Mouse (Mus musculus) hematopoietic stem cell, adult 5-6 weeks (primary cell): ENCODE measurements around the gene Ccnd3. TPM values are rescaled to one million over a fixed set of nuclear protein-coding genes. Genes with fewer than 3 reads are reported as not detected.

Experiments
- ATAC-seq, 2 experiments: fragments of 125-278 bp in 1 of 2; replicated peaks in 1 of 2; 2 replicates each; pipeline ENCODE4 v1.8.0; 2016 to 2017; ENCODE audit warnings: inconsistent platforms in 2 of 2, mild to moderate bottlenecking in 2 of 2, moderate number of reproducible peaks in 2 of 2, low read depth in 1 of 2, moderate TSS enrichment in 1 of 2; ENCODE audit not compliant: low FRiP score in 2 of 2, poor library complexity in 2 of 2, severe bottlenecking in 2 of 2, insufficient read depth in 1 of 2, low TSS enrichment in 1 of 2
- total RNA-seq: library from RNA; stranded (forward); fragments of 172-1452, 232-1000 nt; gene quantifications from 2 replicates; pipeline ENCODE4 v1.2.3, GENCODE M21; 2017

Ccnd3 gene
- total RNA-seq, 1 experiment from 2014 or later, result 80.2 TPM

DNA sequence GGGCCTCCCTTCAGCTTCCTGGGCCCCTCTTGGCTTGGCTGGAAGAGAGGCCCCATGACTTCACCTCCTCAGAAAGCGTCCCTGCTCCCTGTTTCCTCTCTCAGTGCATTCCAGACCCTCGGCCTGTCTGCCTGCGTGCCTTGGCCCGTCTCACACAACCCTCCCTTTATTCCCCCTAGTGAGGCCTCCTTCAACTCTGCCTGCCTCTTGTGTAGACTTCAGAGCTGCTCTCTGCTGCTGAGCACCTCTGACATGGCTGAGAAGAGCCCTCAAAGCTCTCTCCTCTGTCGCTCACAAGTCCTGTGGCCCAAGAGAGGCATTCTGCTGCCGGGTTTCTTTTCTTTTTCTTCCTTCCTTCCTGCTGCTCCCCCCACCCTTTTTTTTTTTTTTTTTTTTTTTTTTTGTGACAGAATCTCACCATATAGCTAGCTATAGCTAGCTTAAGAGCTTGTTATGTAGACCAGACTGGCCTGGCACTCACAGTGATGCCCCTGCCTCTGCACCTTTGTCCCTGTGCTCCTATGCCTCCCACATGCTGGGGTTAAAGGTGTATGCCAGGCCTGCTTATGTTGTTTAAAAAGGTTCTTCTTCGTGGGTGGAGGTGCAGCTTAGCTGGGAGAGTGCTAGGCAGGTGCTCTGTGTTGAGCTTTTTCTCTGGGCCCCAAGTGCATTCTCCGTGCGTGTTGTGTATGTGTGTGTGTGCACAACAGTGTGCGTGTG lies 22.9 kb downstream of the Ccnd3 start:
- ATAC-seq, result no peak

DNA sequence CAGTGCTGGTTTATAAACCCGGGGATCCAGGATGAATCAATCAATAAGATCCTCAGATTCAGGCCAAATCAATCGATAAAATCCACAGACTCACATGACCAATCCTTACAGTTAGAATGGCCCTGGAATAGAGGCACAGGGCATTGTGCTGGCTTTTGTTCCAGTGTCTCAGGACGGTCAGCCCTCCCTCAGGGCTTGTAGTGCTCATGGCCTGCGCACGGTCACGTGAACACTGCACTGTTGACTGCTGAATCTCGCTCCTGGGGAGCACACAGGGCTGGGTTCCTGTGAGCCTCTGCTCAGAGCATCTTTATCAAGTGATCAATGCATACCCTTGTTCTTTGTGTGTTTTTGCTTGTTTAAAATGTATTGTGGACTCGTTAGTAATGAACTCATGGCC lies 24.1 kb downstream of the Ccnd3 start:
- ATAC-seq, result no peak

DNA sequence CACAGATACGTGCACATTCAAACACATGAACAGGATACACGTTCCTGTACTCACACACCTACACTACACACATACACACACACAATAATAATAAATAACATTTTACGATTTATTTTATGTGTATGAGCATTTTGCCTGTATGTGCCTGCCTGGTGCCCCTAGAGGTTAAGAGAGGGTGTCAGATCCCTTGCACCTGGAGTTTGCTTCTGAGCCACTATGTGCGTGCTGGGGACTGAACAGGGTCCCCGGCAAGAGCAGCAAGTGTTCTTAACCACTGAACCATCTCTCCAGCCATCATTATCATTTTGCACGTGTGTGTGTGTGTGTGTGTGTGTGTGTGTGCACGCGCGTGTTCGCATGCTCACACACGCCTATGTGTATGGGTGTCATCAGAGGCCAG lies 24.7 kb downstream of the Ccnd3 start:
- no peak for ATAC-seq

DNA sequence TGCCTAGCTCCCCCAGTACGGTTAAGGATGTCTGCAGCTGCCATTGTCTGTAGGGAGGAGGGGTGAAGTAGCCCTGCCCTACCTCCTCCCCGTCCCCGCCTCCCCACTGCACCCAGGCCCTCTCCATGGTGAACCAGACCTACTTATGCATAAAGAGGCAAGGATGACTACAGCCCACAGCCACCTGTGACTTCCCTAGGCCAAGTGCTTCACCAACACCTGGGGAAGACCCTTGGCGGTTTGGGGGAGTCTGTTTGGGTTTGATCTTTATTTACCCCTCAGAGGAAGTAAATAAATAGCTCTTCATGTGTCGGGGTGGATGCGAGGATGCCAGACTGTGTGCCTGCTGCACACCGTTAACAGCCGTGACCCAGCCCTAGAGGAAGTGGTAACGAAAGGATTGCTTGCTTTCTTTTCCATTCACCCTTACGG lies 26.6 kb downstream of the Ccnd3 start:
- ATAC-seq, result peak; percentile 42 to 58; a peak in 3 of 4 replicates

DNA sequence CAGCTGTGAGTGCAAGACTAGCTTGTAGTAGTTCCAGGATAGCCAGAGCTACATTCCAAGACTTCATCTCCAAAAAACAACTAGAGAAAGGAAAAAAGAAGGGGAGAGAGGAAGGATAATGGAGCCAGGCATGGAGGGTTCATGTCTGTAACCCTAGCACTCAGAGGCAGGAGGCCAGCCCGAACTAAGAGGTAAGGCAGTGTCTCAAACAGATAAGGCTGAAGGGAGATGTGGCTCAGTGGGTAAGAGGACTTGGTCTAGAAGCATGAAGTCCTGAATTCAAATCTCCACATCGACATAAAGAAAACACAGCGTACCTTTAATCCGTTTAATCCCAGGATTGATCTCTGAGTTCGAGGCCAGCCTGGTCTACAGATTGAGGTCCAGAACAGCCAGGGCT lies 27.5 kb downstream of the Ccnd3 start:
- ATAC-seq, result no peak

DNA sequence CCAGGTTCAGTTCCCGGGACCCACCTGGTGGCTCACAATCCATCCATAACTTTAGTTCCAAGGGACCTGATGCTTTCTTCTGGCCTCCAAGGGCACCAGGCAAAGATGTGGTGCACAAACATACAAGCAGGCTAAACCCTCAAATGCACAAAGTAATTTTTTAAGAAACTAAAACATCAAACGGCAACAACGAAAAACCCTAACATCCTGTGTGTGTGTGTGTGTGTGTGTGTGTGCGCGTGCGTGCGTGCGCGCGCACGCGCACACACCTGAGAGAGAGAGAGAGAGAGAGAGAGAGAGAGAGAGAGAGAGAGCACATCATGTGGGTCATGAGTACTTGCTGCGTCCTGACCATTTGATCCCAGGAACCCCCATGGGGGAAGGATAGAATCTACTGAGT lies 28.8 kb downstream of the Ccnd3 start:
- ATAC-seq, result no peak

DNA sequence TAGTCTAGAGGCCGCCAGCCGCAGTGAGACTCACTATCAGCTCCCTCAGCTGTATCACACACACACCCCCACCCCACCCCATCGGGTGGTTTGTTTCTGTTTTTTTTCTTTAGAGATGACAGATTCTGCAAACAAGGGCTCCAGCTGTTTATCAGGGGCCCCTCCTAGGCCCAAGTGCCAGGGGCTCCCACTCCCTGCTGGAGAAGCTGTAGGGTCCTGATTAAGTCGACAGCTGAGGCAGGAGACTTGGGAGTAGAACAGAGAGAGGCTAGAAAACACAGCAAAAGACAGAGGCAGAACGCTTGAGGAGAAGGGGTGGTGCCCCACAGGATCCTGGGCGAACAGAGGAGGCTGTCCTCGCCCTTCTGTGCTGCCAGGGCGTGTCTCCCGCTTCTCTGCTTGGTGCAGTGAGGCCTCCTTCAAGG lies 31.0 kb downstream of the Ccnd3 start:
- peak; percentile 13 to 40; a peak in 2 of 4 replicates for ATAC-seq

DNA sequence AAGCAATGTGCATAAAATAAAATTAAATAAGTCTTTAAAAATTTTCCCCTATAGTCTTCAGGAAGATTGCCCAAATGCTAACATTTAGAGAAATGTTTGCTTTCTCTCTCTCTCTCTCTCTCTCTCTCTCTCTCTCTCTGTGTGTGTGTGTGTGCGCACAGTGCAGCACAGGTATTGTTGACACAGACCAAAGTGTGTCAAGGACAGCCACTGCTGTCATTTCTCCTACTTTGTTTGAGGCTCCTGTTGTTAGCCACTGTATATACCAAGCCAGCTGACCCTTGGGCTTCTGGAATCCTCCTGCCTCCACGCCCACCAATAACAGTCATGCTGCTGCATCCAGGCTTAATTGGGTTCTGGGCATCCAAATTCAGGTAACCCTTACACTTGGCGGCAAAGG lies 33.2 kb downstream of the Ccnd3 start:
- ATAC-seq, result no peak

DNA sequence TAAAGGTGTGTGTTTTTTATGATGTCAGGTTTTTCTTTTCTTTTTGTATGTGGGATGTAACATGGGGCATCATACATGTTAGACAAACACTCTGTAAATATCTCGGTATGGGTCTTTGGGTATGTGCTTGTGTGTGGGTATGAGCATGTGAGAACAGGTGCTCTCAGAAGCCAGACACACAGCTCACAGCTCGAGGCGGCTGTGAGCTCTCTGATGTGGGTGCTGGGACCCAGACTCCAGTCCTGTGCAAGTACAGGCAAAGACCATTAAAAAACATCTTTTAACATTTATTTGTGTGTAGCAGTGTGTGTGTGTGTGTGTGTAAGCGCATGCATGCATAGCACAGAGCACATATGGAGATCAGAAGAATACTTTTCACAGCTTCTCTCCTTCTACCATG lies 34.3 kb downstream of the Ccnd3 start:
- ATAC-seq, result no peak

DNA sequence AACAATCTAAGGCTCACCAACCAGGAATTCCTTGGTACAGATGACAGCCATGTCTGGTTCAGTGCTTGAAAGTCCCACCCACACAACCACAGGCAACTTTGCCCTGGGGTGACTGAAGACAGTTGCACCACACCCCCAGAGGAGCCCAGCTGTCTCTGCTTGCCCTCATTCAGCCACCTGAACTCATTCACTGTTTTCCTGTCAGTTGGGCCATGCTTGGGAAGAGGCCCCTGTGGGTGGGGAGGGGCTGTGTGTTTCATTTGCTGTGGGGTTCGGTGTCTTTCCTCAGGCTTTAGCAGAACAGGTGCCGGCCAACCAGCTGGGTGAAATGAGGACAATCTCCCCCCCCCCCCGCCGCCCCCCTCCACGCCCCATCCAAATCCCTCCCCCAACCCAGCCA lies 37.2 kb downstream of the Ccnd3 start:
- peak; percentile 84 to 86 for ATAC-seq

DNA sequence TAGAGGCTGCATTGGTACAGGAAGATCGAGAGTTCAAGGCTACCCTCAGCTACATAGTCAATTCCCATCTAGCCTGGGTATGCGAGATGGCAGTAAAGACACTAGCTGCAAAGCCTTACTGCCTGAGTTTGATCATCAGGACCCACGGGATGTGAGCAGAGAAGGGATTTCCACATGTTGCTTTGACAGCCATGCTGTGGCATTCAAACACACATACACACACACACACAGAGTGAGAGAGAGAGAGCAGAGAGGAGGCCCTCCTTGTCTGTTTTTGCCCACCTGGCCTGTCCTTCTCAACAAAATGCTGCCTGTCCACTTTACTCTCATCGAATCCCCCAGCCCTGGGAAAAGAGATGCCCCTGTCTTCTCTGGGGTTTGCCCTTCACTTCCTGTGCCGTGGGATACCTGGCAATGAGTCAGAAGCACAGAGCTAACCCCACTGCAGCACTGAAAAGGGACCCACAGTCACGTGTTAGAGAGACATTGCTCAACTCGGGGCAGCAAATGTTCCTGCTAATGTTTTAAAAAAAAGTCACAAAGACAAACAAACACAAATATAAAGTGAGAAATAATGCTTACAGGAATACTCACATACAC lies 38.3 kb downstream of the Ccnd3 start:
- ATAC-seq, result 0 out of 4 replicates have a peak, but pooled peaks of 1 of the 2 experiments have one; percentile 22

DNA sequence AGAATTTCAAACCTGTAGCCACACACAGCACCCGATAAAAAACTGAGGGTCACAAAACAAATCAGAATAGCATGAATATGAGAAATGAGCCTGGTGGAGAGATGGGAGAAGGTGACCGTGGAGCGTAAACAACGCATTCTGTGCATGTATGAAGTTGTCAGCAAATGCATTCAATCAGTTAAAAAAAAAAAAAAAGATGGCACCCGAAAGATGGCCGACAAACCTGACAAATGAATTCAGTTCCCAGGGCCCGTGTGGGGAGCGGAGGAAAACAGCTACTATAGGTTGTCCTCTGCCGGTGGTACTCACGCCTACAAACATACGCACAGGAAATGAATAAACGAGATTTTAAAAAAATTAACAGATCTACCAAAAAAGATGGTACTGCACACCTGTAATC lies 40.3 kb downstream of the Ccnd3 start:
- ATAC-seq, result no peak

DNA sequence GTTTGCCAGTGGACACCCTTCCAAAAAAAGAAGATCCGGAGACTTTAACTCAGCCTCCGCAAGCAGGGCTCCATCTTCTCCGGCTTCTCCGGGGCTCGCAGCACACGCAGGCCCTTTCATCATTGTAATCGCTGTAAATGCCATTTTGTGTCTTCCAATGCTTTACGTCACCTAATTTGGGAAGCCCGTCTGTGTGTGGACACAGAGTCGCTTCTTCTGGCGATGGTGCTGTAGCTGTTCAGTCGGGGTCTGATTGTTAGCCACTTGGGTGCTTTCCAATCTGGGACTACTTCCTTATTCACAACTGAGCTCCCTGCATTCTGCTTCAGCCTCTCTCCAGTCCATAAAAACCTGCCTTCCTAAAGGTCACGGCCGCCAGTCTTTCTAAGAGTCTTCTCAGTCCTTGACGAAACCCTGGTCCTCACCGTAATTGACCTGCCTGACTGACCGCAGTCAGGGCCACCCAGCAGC lies 41.0 kb downstream of the Ccnd3 start:
- ATAC-seq, result no peak

DNA sequence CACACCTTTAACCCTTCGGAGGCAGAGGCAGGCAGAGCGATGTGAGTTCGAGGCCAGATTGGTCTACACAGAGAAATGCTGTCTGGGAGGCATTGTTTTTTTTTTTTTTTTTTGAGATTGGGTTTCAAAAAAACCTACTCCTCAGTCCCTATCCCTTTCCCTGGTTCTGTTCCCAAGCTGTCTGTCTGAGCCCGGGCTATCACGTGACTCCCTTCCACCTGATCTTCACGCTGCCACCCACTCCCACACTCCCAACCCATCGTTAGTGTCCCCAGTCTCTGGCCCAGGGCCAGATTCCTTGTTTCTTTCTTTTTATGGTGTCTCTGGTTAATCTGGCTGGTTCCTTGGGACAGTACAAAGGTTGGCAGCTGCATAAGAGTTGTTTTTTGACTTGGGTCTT lies 46.2 kb downstream of the Ccnd3 start:
- ATAC-seq, result no peak

DNA sequence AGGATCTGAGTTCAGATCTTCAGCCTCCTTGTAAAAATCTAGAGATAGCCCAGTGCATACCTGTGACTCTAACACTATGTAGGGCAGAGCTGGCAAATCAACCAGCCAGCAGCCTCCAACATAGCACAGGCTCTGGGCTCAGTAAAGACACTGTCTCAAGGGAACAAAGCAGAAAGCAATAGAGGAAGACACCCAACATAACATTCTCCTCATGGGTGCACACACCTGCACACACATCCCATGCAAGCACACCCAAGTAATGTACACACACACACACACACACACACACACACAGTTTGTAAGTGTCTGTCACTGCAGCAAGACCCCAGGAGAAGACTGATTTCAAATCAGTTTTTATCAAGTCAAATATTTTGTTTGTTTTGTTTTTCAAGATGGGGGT lies 48.1 kb downstream of the Ccnd3 start:
- ATAC-seq, result no peak

DNA sequence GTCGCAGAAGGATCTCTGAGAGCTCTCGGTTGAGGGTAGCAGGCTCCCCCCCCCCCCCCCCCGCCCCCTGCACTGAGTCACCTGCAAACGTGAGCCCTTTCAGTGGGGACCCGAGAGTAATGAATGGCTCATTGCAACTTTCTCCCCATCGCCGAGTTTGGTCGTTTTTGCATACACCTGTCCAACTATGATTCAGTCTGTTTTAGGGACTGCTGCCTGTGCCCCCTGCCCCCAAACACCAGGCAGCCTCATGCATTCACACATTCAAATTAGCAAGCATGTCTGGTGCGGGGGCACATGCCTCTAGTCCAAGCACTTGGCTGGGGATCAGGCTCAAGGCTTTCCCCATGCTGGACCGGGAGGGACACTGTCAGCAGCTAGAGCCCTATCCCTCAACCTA lies 49.8 kb downstream of the Ccnd3 start:
- no peak for ATAC-seq

DNA sequence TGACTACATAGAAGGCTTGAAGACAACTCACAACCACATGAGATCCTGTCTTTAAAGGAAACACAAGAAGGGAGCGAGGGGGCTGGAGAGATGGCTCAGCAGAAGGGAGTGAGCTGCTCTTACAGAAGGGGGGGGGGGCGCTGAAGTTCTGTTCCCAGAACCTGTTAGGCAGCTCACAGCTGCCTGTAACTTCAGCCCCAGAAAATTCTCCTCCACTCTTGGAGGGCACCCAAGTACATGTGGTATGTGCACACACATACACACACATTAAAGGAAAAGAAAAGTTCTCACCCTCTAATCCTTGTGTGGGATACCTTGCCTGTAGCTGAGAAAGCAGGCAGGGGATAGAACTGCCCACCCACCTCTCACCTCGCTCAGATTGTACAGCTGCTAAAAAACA lies 52.3 kb downstream of the Ccnd3 start:
- no peak for ATAC-seq

DNA sequence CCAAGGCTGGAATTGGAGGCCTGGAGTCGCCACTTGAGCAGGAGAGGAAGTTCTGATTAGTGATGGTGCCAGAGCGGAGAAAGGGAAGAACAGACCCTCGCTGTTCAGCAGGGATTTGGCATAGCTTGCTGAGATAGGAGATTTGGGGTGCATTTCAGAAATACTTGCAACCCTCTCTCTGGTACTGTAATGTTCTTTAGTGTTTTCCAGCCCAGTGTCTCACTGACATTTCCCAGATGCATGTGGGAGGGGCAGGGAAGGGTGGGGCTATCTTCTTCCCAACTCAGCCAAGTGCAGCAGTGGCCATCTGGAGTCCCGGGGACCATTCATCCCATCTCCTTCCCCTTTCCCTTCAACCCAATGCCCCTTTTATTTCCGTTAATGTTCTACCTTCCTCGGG lies 54.9 kb downstream of the Ccnd3 start:
- ATAC-seq, result no peak

DNA sequence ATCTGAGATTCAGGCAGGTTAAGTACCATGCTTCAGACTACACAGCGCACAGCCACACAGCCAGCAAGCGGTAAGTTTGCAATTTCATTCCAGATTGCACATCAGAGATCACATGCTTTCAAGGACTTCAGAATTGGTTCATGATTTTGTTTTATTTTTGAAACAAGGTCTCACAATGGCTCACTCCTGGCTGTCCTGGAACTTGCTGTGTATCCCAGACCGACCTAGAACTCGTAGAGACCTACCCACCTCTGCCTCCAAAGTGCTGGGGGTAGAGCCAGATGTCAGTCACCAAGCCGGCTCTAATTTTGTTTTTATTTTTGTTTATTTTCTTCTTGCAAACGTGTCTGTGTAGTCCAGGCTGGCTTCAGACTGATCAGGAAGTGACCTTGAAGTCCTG lies 58.0 kb downstream of the Ccnd3 start:
- no peak for ATAC-seq
